Mouse (Mus musculus) embryonic fibroblast, embryonic 13.5 days (primary cell): ENCODE measurements at regions not wholly inside any gene's neighbourhood (a gene's known extent, or its start where the extent isn't known, plus 50 kb on each side); places are given as distances from the start of the nearest gene placed in this dataset.

Experiments
- CTCF ChIP-seq: IDR thresholded peaks from 2 replicates; pipeline ENCODE4 v1.5.1; 2011; ENCODE audit warnings: mild to moderate bottlenecking, control low read depth, low read length, moderate library complexity, borderline replicate concordance; ENCODE audit not compliant: insufficient read depth
- POLR2A ChIP-seq: IDR thresholded peaks from 2 replicates; pipeline ENCODE4 v1.6.1; 2011; ENCODE audit warnings: low read depth, mild to moderate bottlenecking, control low read depth, low read length, moderate library complexity

GRCm38 (mm10) chr11:18528568-18528967 is 490.2 kb downstream of the Meis1 start:
- TF ChIP-seq CTCF (no peak), POLR2A (no peak)
